Mouse (Mus musculus): ENCODE data around the gene Gm3625. TPM values are rescaled to one million over a fixed set of nuclear protein-coding genes. Genes with fewer than 3 reads are reported as not detected.

The Gm3625 gene
- total and polyA plus RNA-seq, 3 experiments: not detected

- no peaks in the 10 kb centered on the region for H3K79me2 ChIP-seq (ENCODE audit: control insufficient read depth, insufficient read depth, low read length, poor library complexity)
- no peak overlapping the region for H3K9ac ChIP-seq (ENCODE audit: control insufficient read depth, low read depth, low read length, poor library complexity, severe bottlenecking)
- DNase-seq (ENCODE audit: low read depth, low spot score): no peak
- TF ChIP-seq RCOR1 (IDR thresholded peaks at IDR 0.05; ENCODE audit: low read depth, low read length): no peak
- TF ChIP-seq MYC (IDR thresholded peaks at IDR 0.05; ENCODE audit: low read depth, low read length): no peak
- no peak for TF ChIP-seq ETS1 (IDR thresholded peaks at IDR 0.05; ENCODE audit: low read depth, low read length)
- no peak for TF ChIP-seq POLR2AphosphoS2 (IDR thresholded peaks at IDR 0.05; ENCODE audit: low read length)
- TF ChIP-seq ZMIZ1 (IDR thresholded peaks at IDR 0.05; ENCODE audit: low read depth, low read length): no peak
- TF ChIP-seq UBTF (IDR thresholded peaks at IDR 0.05; ENCODE audit: borderline replicate concordance, insufficient read depth, low read depth, low read length): no peak
- no peak overlapping the region for H3K4me3 ChIP-seq (ENCODE audit: control insufficient read depth in 1 of 2, insufficient read depth in 1 of 2, low read depth in 2 of 2, low read length in 2 of 2)
- H3K4me1 ChIP-seq (ENCODE audit: control insufficient read depth in 1 of 2, insufficient read depth in 2 of 2, low read length in 2 of 2): no peaks in the 10 kb centered on the region; a peak in 1 of 4 replicates
- H3K27ac ChIP-seq (ENCODE audit: control insufficient read depth, low read depth, low read length): no peak overlapping the region
- H3K9me3 ChIP-seq (replicated peaks; ENCODE audit: insufficient read depth, low read length): no peaks in the 10 kb centered on the region
- no peaks in the 10 kb centered on the region for H3K27me3 ChIP-seq (ENCODE audit: control insufficient read depth in 1 of 2, insufficient read depth in 2 of 2, low read length in 2 of 2)
- peaks cover 0 to 38% of the 10 kb centered on the region in 2 experiments; a peak in 3 of 4 replicates for H3K36me3 ChIP-seq (ENCODE audit: control insufficient read depth in 1 of 2, insufficient read depth in 2 of 2, low read length in 2 of 2)
These were observed 40.2 kb upstream of the Gm3625 start for GRCm38 (mm10) chr12:4632957-4633356.

DNA sequence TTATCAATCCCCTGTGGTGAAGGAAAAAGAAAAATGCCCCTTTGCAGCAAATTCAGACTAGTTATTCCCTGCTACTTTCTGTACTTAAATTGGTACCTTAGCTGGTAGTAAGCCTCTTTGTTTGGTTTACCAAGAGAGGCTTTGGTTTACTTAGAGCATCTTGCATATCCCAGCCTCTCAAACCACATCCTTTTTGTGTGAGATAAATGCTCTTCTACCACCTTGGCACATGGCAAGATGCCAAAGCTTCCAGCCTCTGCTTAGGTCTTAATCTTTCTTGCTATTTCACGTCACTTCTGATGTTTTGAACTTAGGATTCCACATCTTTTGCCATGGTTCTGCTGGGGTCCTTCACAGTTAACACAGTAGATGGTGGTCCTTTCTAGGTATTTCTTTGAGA, 31.5 kb upstream of the Gm3625 start:
- no peak overlapping the region for H3K9ac ChIP-seq (ENCODE audit: control insufficient read depth, low read depth, low read length, poor library complexity, severe bottlenecking)
- peaks cover 5 to 8% of the 10 kb centered on the region in 2 experiments; a peak in 3 of 4 replicates for H3K4me1 ChIP-seq (ENCODE audit: control insufficient read depth in 1 of 2, insufficient read depth in 2 of 2, low read length in 2 of 2)
- H3K79me2 ChIP-seq (ENCODE audit: control insufficient read depth, insufficient read depth, low read length, poor library complexity): no peaks in the 10 kb centered on the region
- peak; percentile 69 for DNase-seq (ENCODE audit: low read depth, low spot score)
- H3K27ac ChIP-seq (ENCODE audit: control insufficient read depth, low read depth, low read length): no peak overlapping the region
- H3K27me3 ChIP-seq (ENCODE audit: control insufficient read depth in 1 of 2, insufficient read depth in 2 of 2, low read length in 2 of 2): no peaks in the 10 kb centered on the region
- H3K4me3 ChIP-seq (ENCODE audit: control insufficient read depth in 1 of 2, insufficient read depth in 1 of 2, low read depth in 2 of 2, low read length in 2 of 2): no peak overlapping the region
- H3K36me3 ChIP-seq (ENCODE audit: control insufficient read depth in 1 of 2, insufficient read depth in 2 of 2, low read length in 2 of 2): peaks cover 8 to 20% of the 10 kb centered on the region in 2 experiments
- H3K9me3 ChIP-seq (replicated peaks; ENCODE audit: insufficient read depth, low read length): no peaks in the 10 kb centered on the region
- TF ChIP-seq TAL1 (IDR thresholded peaks at IDR 0.05; ENCODE audit: low read length) (no peak), JUND (IDR thresholded peaks at IDR 0.05; ENCODE audit: low read depth, low read length) (no peak), ZC3H11A (IDR thresholded peaks at IDR 0.05; ENCODE audit: low read depth, low read length) (no peak), KAT2A (conservative IDR thresholded peaks at IDR 0.05; ENCODE audit: low read depth, low read length) (no peak), ZKSCAN1 (IDR thresholded peaks at IDR 0.05; ENCODE audit: low read depth, low read length) (no peak), E2F4 (IDR thresholded peaks at IDR 0.05; ENCODE audit: borderline replicate concordance, low read depth, low read length) (no peak), NRF1 (IDR thresholded peaks at IDR 0.05; ENCODE audit: insufficient read depth, low read depth, low read length, poor library complexity, severe bottlenecking) (no peak), EP300 (IDR thresholded peaks at IDR 0.05; ENCODE audit: low read depth in 1 of 2, low read length in 2 of 2) (peak; percentile 21 to 38; a peak in 1 of 4 replicates), MAZ (IDR thresholded peaks at IDR 0.05; ENCODE audit: low read depth, low read length) (no peak), ETS1 (IDR thresholded peaks at IDR 0.05; ENCODE audit: low read depth, low read length) (no peak), CTCF (IDR thresholded peaks at IDR 0.05 in 2 of 3, conservative IDR thresholded peaks at IDR 0.05 in 1 of 3; ENCODE audit: control insufficient read depth in 1 of 3, insufficient read depth in 1 of 3, low read depth in 2 of 3, low read length in 3 of 3, poor library complexity in 1 of 3, severe bottlenecking in 1 of 3) (no peak), TCF12 (IDR thresholded peaks at IDR 0.05; ENCODE audit: low read depth, low read length) (no peak), ZNF384 (IDR thresholded peaks at IDR 0.05; ENCODE audit: low read depth, low read length) (no peak), GATA1 (IDR thresholded peaks at IDR 0.05; ENCODE audit: low read depth, low read length) (peak; percentile 32; the same call in 1 of the 2 replicates), POLR2A (IDR thresholded peaks at IDR 0.05; ENCODE audit: control insufficient read depth in 1 of 2, insufficient read depth in 1 of 2, low read depth in 1 of 2, low read length in 2 of 2, poor library complexity in 1 of 2) (no peak), RCOR1 (IDR thresholded peaks at IDR 0.05; ENCODE audit: low read depth, low read length) (peak; percentile 72), GABPA (IDR thresholded peaks at IDR 0.05; ENCODE audit: low read depth, low read length) (no peak), MAFK (IDR thresholded peaks at IDR 0.05; ENCODE audit: borderline replicate concordance, low read depth, low read length) (no peak), USF2 (IDR thresholded peaks at IDR 0.05; ENCODE audit: borderline replicate concordance in 1 of 2, insufficient read depth in 1 of 2, low read depth in 1 of 2, low read length in 2 of 2) (no peak), ELF1 (IDR thresholded peaks at IDR 0.05; ENCODE audit: low read depth, low read length) (no peak), UBTF (IDR thresholded peaks at IDR 0.05; ENCODE audit: borderline replicate concordance, insufficient read depth, low read depth, low read length) (no peak)

Data from MEL (cell line).